Mouse (Mus musculus): ENCODE data around the gene Neurl1a. TPM values are rescaled to one million over a fixed set of nuclear protein-coding genes. Genes with fewer than 3 reads are reported as not detected.

Gene Neurl1a
- polyA plus RNA-seq, 1 experiment from 2014 or later = 1.1 TPM

- Histone ChIP-seq H3K4me3 (replicated peaks) (no peak overlapping the region), H3K4me1 (replicated peaks) (no peaks in the 10 kb centered on the region), H3K4me2 (no peak overlapping the region), H3K9me3 (replicated peaks) (no peaks in the 10 kb centered on the region), H3K27ac (no peak overlapping the region), H3K27me3 (peaks cover 36% of the 10 kb centered on the region), H3K9ac (no peak overlapping the region), H3K36me3 (no peaks in the 10 kb centered on the region)
- 57% methylated on average over 5 of the region's 5 CpGs for WGBS (ENCODE audit: insufficient replicate concordance)
- no peak for DNase-seq
- no peak for ATAC-seq (ENCODE audit: low read depth)
Measured at GRCm38 (mm10) chr19:47148267-47148847, 30.3 kb upstream of the Neurl1a start.

GRCm38 (mm10) chr19:47149854-47150253 is 28.8 kb upstream of the Neurl1a start:
- H3K36me3 ChIP-seq = no peaks in the 10 kb centered on the region
- no peak overlapping the region for H3K27ac ChIP-seq
- DNase-seq = no peak
- ATAC-seq (ENCODE audit: low read depth) = no peak
- no peak overlapping the region for H3K9ac ChIP-seq
- no peaks in the 10 kb centered on the region for H3K9me3 ChIP-seq (replicated peaks)
- H3K4me3 ChIP-seq (replicated peaks) = no peak overlapping the region
- H3K27me3 ChIP-seq = peaks cover 36% of the 10 kb centered on the region
- 47% methylated on average over 4 of the region's 4 CpGs for WGBS (ENCODE audit: insufficient replicate concordance)
- H3K4me2 ChIP-seq = no peak overlapping the region
- no peaks in the 10 kb centered on the region for H3K4me1 ChIP-seq (replicated peaks)

GRCm38 (mm10) chr19:47151332-47152061 is 27.1 kb upstream of the Neurl1a start:
- H3K4me1 ChIP-seq (replicated peaks) = no peaks in the 10 kb centered on the region
- H3K4me2 ChIP-seq = peak overlapping the region; percentile 32; the same call in 1 of the 2 replicates
- 0 out of 2 replicates have a peak overlapping the region, but pooled peaks have one; percentile 12 for H3K4me3 ChIP-seq (replicated peaks)
- no peak overlapping the region for H3K9ac ChIP-seq
- ATAC-seq (ENCODE audit: low read depth) = no peak
- no peak overlapping the region for H3K27ac ChIP-seq
- no peak for DNase-seq
- H3K9me3 ChIP-seq (replicated peaks) = no peaks in the 10 kb centered on the region
- no peaks in the 10 kb centered on the region for H3K36me3 ChIP-seq
- peaks cover 36% of the 10 kb centered on the region for H3K27me3 ChIP-seq
- whole genome bisulfite sequencing (ENCODE audit: insufficient replicate concordance) = 24% methylated on average over 32 of the region's 32 CpGs

- Histone ChIP-seq H3K36me3 (no peaks in the 10 kb centered on the region), H3K27ac (no peak overlapping the region), H3K4me1 (replicated peaks) (no peaks in the 10 kb centered on the region), H3K27me3 (peaks cover 36% of the 10 kb centered on the region), H3K4me2 (0 out of 2 replicates have a peak overlapping the region, but pooled peaks have one; percentile 32), H3K9ac (no peak overlapping the region), H3K4me3 (replicated peaks) (no peak overlapping the region), H3K9me3 (replicated peaks) (no peaks in the 10 kb centered on the region)
- DNase-seq (no peak), ATAC-seq (ENCODE audit: low read depth) (no peak)
- WGBS (ENCODE audit: insufficient replicate concordance) = 65% methylated on average over 12 of the region's 12 CpGs
Measured at GRCm38 (mm10) chr19:47152062-47152369, 26.6 kb upstream of the Neurl1a start.

- Histone ChIP-seq H3K9ac (no peak overlapping the region), H3K27ac (no peak overlapping the region), H3K27me3 (peaks cover 28% of the 10 kb centered on the region), H3K4me3 (replicated peaks) (no peak overlapping the region), H3K9me3 (replicated peaks) (no peaks in the 10 kb centered on the region), H3K4me2 (no peak overlapping the region), H3K36me3 (no peaks in the 10 kb centered on the region), H3K4me1 (replicated peaks) (no peaks in the 10 kb centered on the region)
- WGBS (ENCODE audit: insufficient replicate concordance) = 62% methylated on average over 7 of the region's 7 CpGs
- no peak for ATAC-seq (ENCODE audit: low read depth)
- no peak for DNase-seq
Measured at GRCm38 (mm10) chr19:47153767-47154166, 24.9 kb upstream of the Neurl1a start.

GRCm38 (mm10) chr19:47157664-47158063 is 21.0 kb upstream of the Neurl1a start, which contains the start of gene Calhm3:
Calhm3 (minus strand) TSS chr19:47157764.
- Histone ChIP-seq H3K9me3 (replicated peaks) (no peaks in the 10 kb centered on the region), H3K36me3 (no peaks in the 10 kb centered on the region), H3K27ac (no peak within 1 kb of the TSS), H3K27me3 (no peaks in the 10 kb centered on the region), H3K4me1 (replicated peaks) (no peaks in the 10 kb centered on the region), H3K4me2 (no peak within 1 kb of the TSS), H3K9ac (no peak within 1 kb of the TSS), H3K4me3 (replicated peaks) (no peak within 1 kb of the TSS)
- no peak for DNase-seq
- ATAC-seq (ENCODE audit: low read depth) = no peak
- 67% methylated on average over 11 of the region's 11 CpGs for WGBS (ENCODE audit: insufficient replicate concordance)

- Histone ChIP-seq H3K9ac (no peak overlapping the region), H3K4me2 (no peak overlapping the region), H3K27me3 (peaks cover 2% of the 10 kb centered on the region; the same call in 1 of the 2 replicates), H3K9me3 (replicated peaks) (no peaks in the 10 kb centered on the region), H3K27ac (no peak overlapping the region), H3K4me3 (replicated peaks) (no peak overlapping the region), H3K36me3 (no peaks in the 10 kb centered on the region), H3K4me1 (replicated peaks) (no peaks in the 10 kb centered on the region)
- DNase-seq (no peak), ATAC-seq (ENCODE audit: low read depth) (no peak)
- 63% methylated on average over 4 of the region's 4 CpGs for WGBS (ENCODE audit: insufficient replicate concordance)
Measured at GRCm38 (mm10) chr19:47161669-47162068, 17.0 kb upstream of the Neurl1a start.

GRCm38 (mm10) chr19:47163176-47163744 is 15.4 kb upstream of the Neurl1a start:
- H3K9ac ChIP-seq = no peak overlapping the region
- DNase-seq (no peak), ATAC-seq (ENCODE audit: low read depth) (no peak)
- no peak overlapping the region for H3K4me3 ChIP-seq (replicated peaks)
- H3K4me1 ChIP-seq (replicated peaks) = no peaks in the 10 kb centered on the region
- no peak overlapping the region for H3K4me2 ChIP-seq
- no peak overlapping the region for H3K27ac ChIP-seq
- H3K9me3 ChIP-seq (replicated peaks) = no peaks in the 10 kb centered on the region
- H3K36me3 ChIP-seq = no peaks in the 10 kb centered on the region
- peaks cover 5% of the 10 kb centered on the region; the same call in 1 of the 2 replicates for H3K27me3 ChIP-seq
- 84% methylated on average over 6 of the region's 6 CpGs for WGBS (ENCODE audit: insufficient replicate concordance)

- ATAC-seq (ENCODE audit: low read depth) (no peak), DNase-seq (no peak)
- Histone ChIP-seq H3K4me3 (replicated peaks) (no peak overlapping the region), H3K36me3 (no peaks in the 10 kb centered on the region), H3K9ac (no peak overlapping the region), H3K9me3 (replicated peaks) (no peaks in the 10 kb centered on the region), H3K4me1 (replicated peaks) (no peaks in the 10 kb centered on the region), H3K4me2 (no peak overlapping the region), H3K27ac (no peak overlapping the region), H3K27me3 (peaks cover 5% of the 10 kb centered on the region; the same call in 1 of the 2 replicates)
- 36% methylated on average over 3 of the region's 3 CpGs for WGBS (ENCODE audit: insufficient replicate concordance)
Measured at GRCm38 (mm10) chr19:47166758-47167157, 11.9 kb upstream of the Neurl1a start.

- ATAC-seq (ENCODE audit: low read depth) (no peak), DNase-seq (no peak)
- H3K9ac ChIP-seq = no peak overlapping the region
- no peaks in the 10 kb centered on the region for H3K36me3 ChIP-seq
- H3K27ac ChIP-seq = no peak overlapping the region
- no peak overlapping the region for H3K4me3 ChIP-seq (replicated peaks)
- H3K4me2 ChIP-seq = no peak overlapping the region
- H3K4me1 ChIP-seq (replicated peaks) = no peaks in the 10 kb centered on the region
- WGBS (ENCODE audit: insufficient replicate concordance) = 54% methylated on average over 7 of the region's 7 CpGs
- H3K27me3 ChIP-seq = peaks cover 5% of the 10 kb centered on the region; the same call in 1 of the 2 replicates
- H3K9me3 ChIP-seq (replicated peaks) = no peaks in the 10 kb centered on the region
Measured at GRCm38 (mm10) chr19:47167617-47168214, 10.9 kb upstream of the Neurl1a start.

GRCm38 (mm10) chr19:47168223-47168622 is 10.4 kb upstream of the Neurl1a start:
- Histone ChIP-seq H3K4me1 (replicated peaks) (no peaks in the 10 kb centered on the region), H3K9me3 (replicated peaks) (no peaks in the 10 kb centered on the region), H3K36me3 (no peaks in the 10 kb centered on the region), H3K4me2 (peak overlapping the region; percentile 57), H3K27ac (no peak overlapping the region), H3K4me3 (replicated peaks) (peak overlapping the region; percentile 27), H3K9ac (no peak overlapping the region), H3K27me3 (peaks cover 5% of the 10 kb centered on the region; the same call in 1 of the 2 replicates)
- DNase-seq (no peak), ATAC-seq (ENCODE audit: low read depth) (no peak)
- WGBS (ENCODE audit: insufficient replicate concordance) = 6% methylated on average over 13 of the region's 13 CpGs

Measured in liver, embryonic 13.5 days (tissue).